Mouse (Mus musculus): ENCODE measurements around the gene Spaca7.

GRCm38 (mm10) chr8:12625890-12626289 lies 53.1 kb downstream of the Spaca7 start:
- no peak for TF ChIP-seq GATA1 (IDR thresholded peaks at IDR 0.05; ENCODE audit: borderline replicate concordance, low read length)
- no peak for TF ChIP-seq FLI1 (IDR thresholded peaks at IDR 0.05; ENCODE audit: low read length)

All from megakaryocyte, embryonic 14.5 days (primary cell).